Mouse (Mus musculus) liver, embryonic 13.5 days (tissue): ENCODE data around the gene Tbc1d14. TPM values are rescaled to one million over a fixed set of nuclear protein-coding genes. Genes with fewer than 3 reads are reported as not detected.

ENCODE experiments used
- ATAC-seq: fragments of 200-750 bp; cut with Nextera tagmentation; 2 replicates; pipeline ENCODE4 v1.8.0; 2017; ENCODE audit warnings: low read depth, mild to moderate bottlenecking, moderate number of reproducible peaks, moderate library complexity
- DNase-seq: peaks from one replicate; pipeline ENCODE4 v3.0.0; 2022
- H3K27ac ChIP-seq: fragments of 300-500 bp; sonication (generic); 2 replicates; pipeline ENCODE4 v1.5.1; 2015; ENCODE audit warnings: moderate library complexity, mild to moderate bottlenecking, inconsistent platforms
- H3K27me3 ChIP-seq: fragments of 300-500 bp; sonication (generic); 2 replicates; pipeline ENCODE4 v1.6.1; 2015; ENCODE audit warnings: mild to moderate bottlenecking, inconsistent platforms
- H3K36me3 ChIP-seq: fragments of 300-500 bp; sonication (generic); 2 replicates; pipeline ENCODE4 v1.6.1; 2015; ENCODE audit warnings: mild to moderate bottlenecking, inconsistent platforms
- H3K4me1 ChIP-seq: fragments of 300-500 bp; sonication (generic); replicated peaks from 2 replicates; pipeline ENCODE4 v1.6.1; 2015; ENCODE audit warnings: inconsistent platforms
- H3K4me2 ChIP-seq: fragments of 300-500 bp; sonication (generic); 2 replicates; pipeline ENCODE4 v1.6.1; 2015; ENCODE audit warnings: inconsistent platforms, mild to moderate bottlenecking, moderate library complexity
- H3K4me3 ChIP-seq: fragments of 300-500 bp; sonication (generic); replicated peaks from 2 replicates; pipeline ENCODE4 v1.5.1; 2015; ENCODE audit warnings: mild to moderate bottlenecking, inconsistent platforms
- H3K9ac ChIP-seq: fragments of 300-500 bp; sonication (generic); 2 replicates; pipeline ENCODE4 v1.6.1; 2015; ENCODE audit warnings: mild to moderate bottlenecking, inconsistent platforms
- H3K9me3 ChIP-seq: fragments of 300-500 bp; sonication (generic); replicated peaks from 2 replicates; pipeline ENCODE4 v1.6.1; 2016; ENCODE audit warnings: inconsistent platforms
- WGBS: fragments of 180-500 bp; shearing (Covaris S2); methylation state at CpG from one replicate; pipeline ENCODE4 v1.1.7; 2015; ENCODE audit not compliant: insufficient replicate concordance; 5-methylcytosine and 5-hydroxymethylcytosine counted together
- polyA plus RNA-seq: library from polyadenylated mRNA; unstranded; fragments of >200 nt; fragmentation: Nextera tagmentation; extraction: Ambion mirVana; gene quantifications from 2 replicates; pipeline ENCODE4 v1.2.1, GENCODE M21; 2015

Gene Tbc1d14
- polyA plus RNA-seq, 1 experiment from 2014 or later = 9.4 TPM

DNA sequence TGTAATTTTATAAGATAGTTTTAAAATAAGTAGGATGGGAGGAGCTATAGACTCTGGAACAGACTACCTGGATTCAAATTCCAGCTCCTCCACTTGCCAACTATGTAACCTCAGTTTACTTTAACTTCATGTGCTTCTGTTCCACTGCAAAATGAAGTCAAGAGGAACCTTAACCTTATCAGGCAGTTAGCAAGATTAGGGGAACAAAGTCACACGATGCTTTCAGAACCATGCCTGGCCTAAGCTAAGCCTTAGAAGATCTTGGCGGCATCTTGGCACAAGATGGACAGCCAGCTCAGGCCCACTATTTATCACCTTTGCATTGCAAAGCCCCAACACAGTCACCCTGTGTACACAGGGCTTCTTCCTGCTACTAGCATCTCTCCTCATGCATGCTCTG lies 14.1 kb downstream of the Tbc1d14 start:
- no peak overlapping the region for H3K27ac ChIP-seq
- H3K27me3 ChIP-seq = no peaks in the 10 kb centered on the region
- no peak overlapping the region for H3K4me2 ChIP-seq
- no peaks in the 10 kb centered on the region for H3K9me3 ChIP-seq
- peaks cover 61% of the 10 kb centered on the region for H3K4me1 ChIP-seq
- WGBS = 35% methylated on average over 2 of the region's 2 CpGs
- no peaks in the 10 kb centered on the region for H3K36me3 ChIP-seq
- no peak overlapping the region; the same call in 1 of the 2 replicates for H3K9ac ChIP-seq
- DNase-seq (no peak), ATAC-seq (no peak)
- H3K4me3 ChIP-seq = no peak overlapping the region

- WGBS = 89% methylated on average over 3 of the region's 3 CpGs
- Histone ChIP-seq H3K4me3 (no peak overlapping the region), H3K4me1 (peaks cover 70% of the 10 kb centered on the region), H3K36me3 (peaks cover 3% of the 10 kb centered on the region), H3K27me3 (no peaks in the 10 kb centered on the region), H3K27ac (no peak overlapping the region), H3K9me3 (no peaks in the 10 kb centered on the region), H3K4me2 (no peak overlapping the region), H3K9ac (no peak overlapping the region)
- ATAC-seq (no peak), DNase-seq (no peak)
Measured at GRCm38 (mm10) chr5:36576457-36576856, 16.6 kb downstream of the Tbc1d14 start.

GRCm38 (mm10) chr5:36575745-36576144 lies 17.3 kb downstream of the Tbc1d14 start:
- Histone ChIP-seq H3K27me3 (no peaks in the 10 kb centered on the region), H3K4me3 (no peak overlapping the region), H3K27ac (peak overlapping the region; percentile 77; the same call in 1 of the 2 replicates), H3K4me1 (peaks cover 69% of the 10 kb centered on the region), H3K36me3 (peaks cover 10% of the 10 kb centered on the region), H3K4me2 (no peak overlapping the region), H3K9me3 (no peaks in the 10 kb centered on the region), H3K9ac (no peak overlapping the region)
- ATAC-seq (no peak), DNase-seq (no peak)
- 68% methylated on average over 1 of the region's 1 CpGs for WGBS

- Histone ChIP-seq H3K9me3 (no peaks in the 10 kb centered on the region), H3K27ac (peak overlapping the region; percentile 77), H3K4me3 (no peak overlapping the region), H3K36me3 (peaks cover 14% of the 10 kb centered on the region), H3K27me3 (no peaks in the 10 kb centered on the region), H3K4me2 (no peak overlapping the region), H3K9ac (no peak overlapping the region), H3K4me1 (peaks cover 64% of the 10 kb centered on the region)
- DNase-seq (no peak), ATAC-seq (no peak)
- WGBS = 82% methylated on average over 3 of the region's 3 CpGs
Measured at GRCm38 (mm10) chr5:36575227-36575626, 17.8 kb downstream of the Tbc1d14 start.

- Histone ChIP-seq H3K27ac (peak overlapping the region; percentile 77), H3K36me3 (peaks cover 14% of the 10 kb centered on the region), H3K9me3 (no peaks in the 10 kb centered on the region), H3K4me2 (peak overlapping the region; percentile 26; the same call in 1 of the 2 replicates), H3K4me1 (peaks cover 58% of the 10 kb centered on the region), H3K27me3 (no peaks in the 10 kb centered on the region), H3K9ac (peak overlapping the region; percentile 19; the same call in 1 of the 2 replicates), H3K4me3 (no peak overlapping the region)
- DNase-seq (no peak), ATAC-seq (no peak)
- 48% methylated on average over 8 of the region's 8 CpGs for WGBS
Measured at GRCm38 (mm10) chr5:36574147-36574870, 18.8 kb downstream of the Tbc1d14 start.

GRCm38 (mm10) chr5:36573354-36573753 lies 19.7 kb downstream of the Tbc1d14 start:
- Histone ChIP-seq H3K9ac (peak overlapping the region; percentile 48), H3K4me3 (no peak overlapping the region), H3K27me3 (no peaks in the 10 kb centered on the region), H3K4me1 (peaks cover 63% of the 10 kb centered on the region), H3K9me3 (no peaks in the 10 kb centered on the region), H3K36me3 (peaks cover 14% of the 10 kb centered on the region), H3K27ac (peak overlapping the region; percentile 77), H3K4me2 (peak overlapping the region; percentile 42)
- peak; percentile 89 for ATAC-seq
- peak; percentile 57 for DNase-seq
- 15% methylated on average over 3 of the region's 3 CpGs for WGBS

DNA sequence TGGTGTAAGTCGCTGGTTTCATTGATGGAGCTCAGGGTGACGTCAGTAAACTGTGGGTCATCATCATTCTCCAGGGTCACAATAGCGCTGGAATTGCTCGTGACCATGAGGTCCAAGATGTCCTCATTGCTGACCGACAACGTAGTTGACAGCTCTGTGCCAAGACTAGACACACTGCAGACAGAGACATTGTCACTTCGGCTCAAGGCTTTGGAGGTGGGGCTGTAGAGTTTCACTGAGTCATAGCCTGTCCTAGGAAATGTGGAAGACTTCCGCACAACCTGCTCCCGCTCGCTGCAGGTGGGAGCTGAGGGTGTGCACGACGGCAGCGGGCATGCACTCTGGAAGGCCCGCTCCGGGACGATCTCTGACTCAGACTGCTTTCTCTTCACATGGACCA lies 21.7 kb downstream of the Tbc1d14 start:
- Histone ChIP-seq H3K4me3 (no peak overlapping the region), H3K27ac (no peak overlapping the region), H3K4me2 (no peak overlapping the region), H3K4me1 (peaks cover 75% of the 10 kb centered on the region), H3K9ac (no peak overlapping the region), H3K27me3 (no peaks in the 10 kb centered on the region), H3K9me3 (no peaks in the 10 kb centered on the region), H3K36me3 (peaks cover 14% of the 10 kb centered on the region)
- 88% methylated on average over 16 of the region's 16 CpGs for WGBS
- no peak for ATAC-seq
- no peak for DNase-seq

GRCm38 (mm10) chr5:36570546-36571245 lies 22.4 kb downstream of the Tbc1d14 start:
- H3K9ac ChIP-seq = no peak overlapping the region
- H3K4me1 ChIP-seq = peaks cover 76% of the 10 kb centered on the region
- peaks cover 14% of the 10 kb centered on the region for H3K36me3 ChIP-seq
- ATAC-seq (no peak), DNase-seq (no peak)
- no peak overlapping the region for H3K4me2 ChIP-seq
- 76% methylated on average over 4 of the region's 4 CpGs for WGBS
- H3K4me3 ChIP-seq = no peak overlapping the region
- H3K27ac ChIP-seq = no peak overlapping the region
- no peaks in the 10 kb centered on the region for H3K27me3 ChIP-seq
- H3K9me3 ChIP-seq = no peaks in the 10 kb centered on the region

DNA sequence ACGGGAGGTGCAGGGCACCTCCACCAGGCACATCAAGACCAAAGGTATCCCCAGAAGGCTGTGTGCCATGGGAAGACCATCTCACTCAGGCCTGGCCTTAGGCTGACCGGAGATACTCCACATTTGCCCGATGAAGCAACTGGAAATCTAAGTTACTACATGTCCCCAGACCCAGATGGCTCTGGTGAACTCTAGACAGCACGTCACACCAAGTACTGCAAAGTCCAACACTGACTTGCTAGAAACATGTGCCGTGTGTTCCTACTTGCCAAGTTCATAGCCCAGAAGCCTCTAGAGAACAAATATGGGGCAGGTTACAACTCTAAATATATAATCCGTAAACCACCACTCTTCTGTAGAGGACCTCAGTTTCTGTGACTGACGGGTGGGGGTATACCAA lies 23.0 kb downstream of the Tbc1d14 start:
- Histone ChIP-seq H3K4me1 (peaks cover 76% of the 10 kb centered on the region), H3K27ac (no peak overlapping the region), H3K27me3 (no peaks in the 10 kb centered on the region), H3K9ac (no peak overlapping the region), H3K9me3 (no peaks in the 10 kb centered on the region), H3K4me3 (no peak overlapping the region), H3K4me2 (no peak overlapping the region), H3K36me3 (peaks cover 14% of the 10 kb centered on the region)
- no peak for DNase-seq
- 84% methylated on average over 7 of the region's 7 CpGs for WGBS
- ATAC-seq = no peak

GRCm38 (mm10) chr5:36568118-36568517 lies 25.0 kb downstream of the Tbc1d14 start:
- WGBS = 82% methylated on average over 4 of the region's 4 CpGs
- Histone ChIP-seq H3K9me3 (no peaks in the 10 kb centered on the region), H3K4me2 (no peak overlapping the region), H3K27ac (peak overlapping the region; percentile 35; the same call in 1 of the 2 replicates), H3K4me3 (no peak overlapping the region), H3K27me3 (no peaks in the 10 kb centered on the region), H3K9ac (no peak overlapping the region), H3K36me3 (peaks cover 14% of the 10 kb centered on the region), H3K4me1 (peaks cover 76% of the 10 kb centered on the region)
- peak; percentile 56 for ATAC-seq
- no peak for DNase-seq

GRCm38 (mm10) chr5:36567627-36568026 lies 25.4 kb downstream of the Tbc1d14 start:
- no peak for ATAC-seq
- 47% methylated on average over 2 of the region's 2 CpGs for WGBS
- Histone ChIP-seq H3K4me1 (peaks cover 76% of the 10 kb centered on the region), H3K9ac (no peak overlapping the region), H3K4me3 (no peak overlapping the region), H3K36me3 (peaks cover 14% of the 10 kb centered on the region), H3K27ac (peak overlapping the region; percentile 35), H3K4me2 (no peak overlapping the region), H3K27me3 (no peaks in the 10 kb centered on the region), H3K9me3 (no peaks in the 10 kb centered on the region)
- DNase-seq = no peak
